Mouse (Mus musculus): ENCODE measurements around the gene Adh7.

DNA sequence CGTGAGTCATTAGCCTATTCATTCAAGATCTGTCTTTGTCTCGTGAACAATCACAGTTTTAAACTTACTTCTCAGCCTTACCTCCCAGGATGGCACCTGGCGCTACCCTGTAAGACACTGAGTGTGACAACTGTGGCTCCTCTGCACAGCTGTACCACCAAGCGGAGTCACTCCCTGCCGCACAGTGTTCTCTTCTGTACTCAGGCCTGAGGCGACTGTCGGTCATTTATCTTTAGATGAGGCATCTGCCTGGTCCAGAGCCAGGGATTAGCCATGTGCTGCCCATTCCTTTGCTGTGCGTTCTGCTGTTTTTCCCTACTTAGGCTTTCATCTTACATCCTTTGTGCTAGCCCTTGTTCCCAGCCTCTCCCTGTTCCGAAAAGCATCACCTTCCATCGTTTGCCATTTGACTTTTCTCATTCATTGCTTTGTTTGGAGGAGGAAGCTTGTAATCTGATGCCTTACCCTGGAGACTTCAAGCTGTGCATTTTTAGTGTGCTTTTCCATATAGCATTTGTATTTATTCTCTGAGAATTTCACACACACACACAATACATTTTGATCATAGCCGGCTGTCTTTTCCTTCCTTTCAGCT is 2.1 kb upstream of the Adh7 start:
- TF ChIP-seq CTCF (IDR thresholded peaks at IDR 0.05; ENCODE audit: control insufficient read depth, insufficient read depth, insufficient replicate concordance, low read depth, low read length): no peak
- no peak for TF ChIP-seq POLR2A (IDR thresholded peaks at IDR 0.05; ENCODE audit: control insufficient read depth, low read depth, low read length)
